Mouse (Mus musculus): Measurements from ENCODE around the gene Igf1r. TPM values are rescaled to one million over a fixed set of nuclear protein-coding genes. Genes with fewer than 3 reads are reported as not detected.
"Not testable (repeated sequence)": the region's sequence is repeated elsewhere in the genome, so short reads cannot be mapped to it uniquely, and the experiment has no call there.

The Igf1r gene
- polyA plus RNA-seq, 1 experiment from 2014 or later = 19.7 TPM

GRCm38 (mm10) chr7:68273515-68273914 is 320.9 kb downstream of the Igf1r start, which contains the start of gene Fam169b:
Fam169b (plus strand) TSS chr7:68273839.
- H3K27ac ChIP-seq (ENCODE audit: low read depth) = no peak within 1 kb of the TSS
- ATAC-seq (ENCODE audit: insufficient read depth) (no peak), DNase-seq (no peak)
- H3K36me3 ChIP-seq (ENCODE audit: insufficient read depth) = no peaks in the 10 kb centered on the region
- H3K4me2 ChIP-seq = no peak within 1 kb of the TSS
- H3K27me3 ChIP-seq (ENCODE audit: insufficient read depth, low read length) = peaks cover 8% of the 10 kb centered on the region; the same call in 1 of the 2 replicates
- no peak within 1 kb of the TSS for H3K4me3 ChIP-seq (ENCODE audit: low read depth, low read length)
- H3K4me1 ChIP-seq (ENCODE audit: insufficient read depth) = peaks cover 5% of the 10 kb centered on the region; the same call in 1 of the 2 replicates
- no peak for TF ChIP-seq CTCF (IDR thresholded peaks at IDR 0.05; ENCODE audit: low read depth)
- no peaks in the 10 kb centered on the region for H3K9me3 ChIP-seq (ENCODE audit: low read depth, low read length)
- H3K9ac ChIP-seq = no peak within 1 kb of the TSS

DNA sequence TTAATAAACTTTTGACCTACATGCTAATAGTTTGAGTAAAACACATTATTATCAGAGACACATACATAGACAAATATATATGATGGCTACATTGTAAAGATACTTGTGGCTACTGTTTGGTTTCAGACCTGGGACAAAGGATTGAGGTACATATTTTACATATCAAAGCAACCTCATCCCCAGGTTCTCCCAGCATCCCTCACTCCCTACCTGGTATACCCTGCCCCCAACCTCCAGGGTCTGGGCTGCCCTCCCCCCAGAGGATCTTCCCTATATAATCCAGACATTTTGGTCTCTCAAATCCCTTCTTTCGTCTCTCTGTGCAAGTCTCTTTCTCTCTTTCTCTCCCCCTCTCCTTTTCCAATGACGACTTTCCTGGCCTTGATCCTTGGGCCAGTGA is 321.6 kb downstream of the Igf1r start:
- no peaks in the 10 kb centered on the region for H3K36me3 ChIP-seq (ENCODE audit: insufficient read depth)
- H3K9me3 ChIP-seq (ENCODE audit: low read depth, low read length) = no peaks in the 10 kb centered on the region
- peaks cover 5% of the 10 kb centered on the region; the same call in 1 of the 2 replicates for H3K4me1 ChIP-seq (ENCODE audit: insufficient read depth)
- DNase-seq (no peak), ATAC-seq (ENCODE audit: insufficient read depth) (no peak)
- H3K4me3 ChIP-seq (ENCODE audit: low read depth, low read length) = no peak overlapping the region
- TF ChIP-seq CTCF (IDR thresholded peaks at IDR 0.05; ENCODE audit: low read depth) = no peak
- H3K27ac ChIP-seq (ENCODE audit: low read depth) = no peak overlapping the region
- 80% methylated on average over 2 of the region's 2 CpGs for WGBS
- peaks cover 8% of the 10 kb centered on the region; the same call in 1 of the 2 replicates for H3K27me3 ChIP-seq (ENCODE audit: insufficient read depth, low read length)
- no peak overlapping the region for H3K9ac ChIP-seq
- H3K4me2 ChIP-seq = no peak overlapping the region

DNA sequence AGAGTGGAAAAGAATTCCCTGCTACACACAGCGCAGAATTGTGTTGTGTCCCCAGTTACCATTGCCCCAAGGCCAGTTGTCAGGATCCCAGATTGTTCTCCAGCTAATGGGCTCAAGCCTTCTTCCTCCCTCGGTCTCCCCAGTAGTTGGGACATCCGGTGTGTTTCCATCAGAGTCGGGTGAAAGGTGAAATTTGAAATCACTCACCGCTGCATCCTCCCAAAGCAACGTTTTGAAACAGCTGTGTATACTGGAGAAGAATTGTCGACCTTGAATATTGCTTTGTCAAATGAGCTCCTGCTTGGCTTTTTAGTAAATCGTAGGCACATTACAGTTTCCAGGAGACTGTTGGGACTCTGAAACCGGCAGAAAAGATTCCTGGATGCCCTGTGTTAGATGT is 322.3 kb downstream of the Igf1r start:
- no peak overlapping the region for H3K4me2 ChIP-seq
- H3K36me3 ChIP-seq (ENCODE audit: insufficient read depth) = no peaks in the 10 kb centered on the region
- DNase-seq = peak; percentile 22
- 50% methylated on average over 9 of the region's 9 CpGs for WGBS
- peaks cover 5% of the 10 kb centered on the region; the same call in 1 of the 2 replicates for H3K4me1 ChIP-seq (ENCODE audit: insufficient read depth)
- ATAC-seq (ENCODE audit: insufficient read depth) = no peak
- H3K9ac ChIP-seq = no peak overlapping the region
- peaks cover 8% of the 10 kb centered on the region; the same call in 1 of the 2 replicates for H3K27me3 ChIP-seq (ENCODE audit: insufficient read depth, low read length)
- H3K27ac ChIP-seq (ENCODE audit: low read depth) = no peak overlapping the region
- H3K4me3 ChIP-seq (ENCODE audit: low read depth, low read length) = no peak overlapping the region
- no peaks in the 10 kb centered on the region for H3K9me3 ChIP-seq (ENCODE audit: low read depth, low read length)
- TF ChIP-seq CTCF (IDR thresholded peaks at IDR 0.05; ENCODE audit: low read depth) = no peak

DNA sequence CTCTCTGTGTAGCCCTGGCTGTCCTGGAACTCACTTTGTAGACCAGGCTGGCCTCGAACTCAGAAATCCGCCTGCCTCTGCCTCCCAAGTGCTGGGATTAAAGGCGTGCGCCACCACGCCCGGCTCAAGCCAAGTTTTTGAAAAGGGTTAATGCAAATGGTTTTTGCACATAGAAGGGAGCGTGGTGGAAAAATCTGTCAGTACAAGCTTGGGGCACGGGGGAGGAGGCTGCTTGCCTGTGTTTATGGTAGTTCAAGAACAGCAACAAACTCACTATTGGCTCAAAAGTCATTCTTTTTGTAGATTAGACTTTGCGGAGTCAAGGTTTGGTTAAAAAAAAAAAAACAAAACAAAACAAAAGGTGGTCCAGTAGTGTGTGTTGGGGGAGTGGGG is 322.8 kb downstream of the Igf1r start:
- not testable (repeated sequence) for H3K9me3 ChIP-seq (ENCODE audit: low read depth, low read length); H3K36me3 ChIP-seq (ENCODE audit: insufficient read depth); H3K27me3 ChIP-seq (ENCODE audit: insufficient read depth, low read length); H3K4me1 ChIP-seq (ENCODE audit: insufficient read depth); H3K27ac ChIP-seq (ENCODE audit: low read depth)
- Histone ChIP-seq H3K4me3 (ENCODE audit: low read depth, low read length) (peak overlapping the region; percentile 39), H3K4me2 (peak overlapping the region; percentile 70), H3K9ac (peak overlapping the region; percentile 45; the same call in 1 of the 2 replicates)
- 49% methylated on average over 9 of the region's 9 CpGs for WGBS
- DNase-seq = peak; percentile 30
- ATAC-seq (ENCODE audit: insufficient read depth) = 0 out of 2 replicates have a peak, but pooled peaks have one; percentile 12

- ATAC-seq (ENCODE audit: insufficient read depth) = peak; percentile 32; the same call in 1 of the 2 replicates
- Histone ChIP-seq H3K27ac (ENCODE audit: low read depth) (no peak overlapping the region), H3K36me3 (ENCODE audit: insufficient read depth) (no peaks in the 10 kb centered on the region), H3K9ac (peak overlapping the region; percentile 45; the same call in 1 of the 2 replicates), H3K9me3 (ENCODE audit: low read depth, low read length) (no peaks in the 10 kb centered on the region), H3K27me3 (ENCODE audit: insufficient read depth, low read length) (peaks cover 8% of the 10 kb centered on the region; the same call in 1 of the 2 replicates), H3K4me2 (peak overlapping the region; percentile 70), H3K4me1 (ENCODE audit: insufficient read depth) (peaks cover 5% of the 10 kb centered on the region; the same call in 1 of the 2 replicates), H3K4me3 (ENCODE audit: low read depth, low read length) (peak overlapping the region; percentile 39)
- TF ChIP-seq CTCF (IDR thresholded peaks at IDR 0.05; ENCODE audit: low read depth) = no peak
- DNase-seq = peak; percentile 43
- WGBS = 9% methylated on average over 36 of the region's 36 CpGs
These were observed 323.5 kb downstream of the Igf1r start for GRCm38 (mm10) chr7:68275838-68276731.

- peak; percentile 29 for DNase-seq
- Histone ChIP-seq H3K4me3 (ENCODE audit: low read depth, low read length) (no peak overlapping the region), H3K27ac (ENCODE audit: low read depth) (no peak overlapping the region), H3K4me2 (no peak overlapping the region), H3K4me1 (ENCODE audit: insufficient read depth) (peaks cover 5% of the 10 kb centered on the region; the same call in 1 of the 2 replicates), H3K27me3 (ENCODE audit: insufficient read depth, low read length) (peaks cover 8% of the 10 kb centered on the region; the same call in 1 of the 2 replicates), H3K9ac (no peak overlapping the region), H3K36me3 (ENCODE audit: insufficient read depth) (no peaks in the 10 kb centered on the region), H3K9me3 (ENCODE audit: low read depth, low read length) (no peaks in the 10 kb centered on the region)
- no peak for ATAC-seq (ENCODE audit: insufficient read depth)
- no peak for TF ChIP-seq CTCF (IDR thresholded peaks at IDR 0.05; ENCODE audit: low read depth)
- 26% methylated on average over 11 of the region's 11 CpGs for WGBS
These were observed 324.6 kb downstream of the Igf1r start for GRCm38 (mm10) chr7:68277054-68277896.
